Mouse (Mus musculus) gonadal fat pad, adult 2 months (tissue): ENCODE measurements around the gene Oasl2. TPM values are rescaled to one million over a fixed set of nuclear protein-coding genes. Genes with fewer than 3 reads are reported as not detected.

Experiments
- DNase-seq: peaks from one replicate; pipeline ENCODE4 v3.0.0-alpha.2; 2012; ENCODE audit warnings: low read depth
- polyA plus RNA-seq: library from polyadenylated mRNA; depleted of rRNA; stranded (reverse); fragments of >200 nt; gene quantifications from 2 replicates; pipeline ENCODE4 v1.2.3, GENCODE M21; 2012; rRNA removed

The Oasl2 gene
- polyA plus RNA-seq, 1 experiment: 10.1 TPM

DNA sequence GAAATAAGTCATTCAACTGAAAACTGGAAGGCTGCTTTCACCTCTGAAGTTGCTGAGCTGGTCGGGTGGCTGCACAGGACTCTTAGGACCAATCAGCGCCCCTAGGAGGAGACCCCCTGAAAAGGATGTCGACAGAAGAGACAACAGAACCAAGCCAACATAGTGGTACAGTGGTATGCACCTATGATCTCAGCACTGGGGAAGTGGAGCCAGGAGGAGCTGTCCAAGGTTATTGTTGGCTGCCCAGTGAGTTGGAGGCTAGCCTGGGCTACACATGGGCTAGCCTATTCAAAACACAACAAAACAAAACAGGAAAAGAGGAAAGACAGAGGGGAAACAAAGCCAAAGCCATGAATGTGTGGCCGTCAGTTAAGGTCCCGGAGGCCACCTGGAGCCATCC lies 61.3 kb downstream of the Oasl2 start:
- DNase-seq: no peak

Other genes with a start within 250 kb of the Oasl2 start
- 26.0 and 30.3 TPM in 2 replicates for gene Trpv4, start 238.5 kb upstream of the Oasl2 start, polyA plus RNA-seq
- gene Gltp, start 206.0 kb upstream of the Oasl2 start, polyA plus RNA-seq: 118 TPM in 2 replicates
- gene Tchp, start 189.2 kb upstream of the Oasl2 start, polyA plus RNA-seq: 11.4 and 11.7 TPM in 2 replicates
- gene Ankrd13a, start 122.3 kb upstream of the Oasl2 start, polyA plus RNA-seq: 50.3 and 56.1 TPM in 2 replicates
- gene Git2, start 121.4 kb upstream of the Oasl2 start, polyA plus RNA-seq: 34.7 and 38.7 TPM in 2 replicates
- 172 and 286 TPM in 2 replicates for gene 1500011B03Rik, start 73.5 kb upstream of the Oasl2 start, polyA plus RNA-seq
- gene 4930519G04Rik, start 43.3 kb upstream of the Oasl2 start, polyA plus RNA-seq: not detected in 2 replicates
- not detected in 2 replicates for gene Gm9936, start 38.3 kb upstream of the Oasl2 start, polyA plus RNA-seq
- gene Oasl1, start 26.3 kb downstream of the Oasl2 start, polyA plus RNA-seq: 1.9 and 2.0 TPM in 2 replicates
- gene 2210016L21Rik, start 45.2 kb downstream of the Oasl2 start, polyA plus RNA-seq: 21.0 and 27.0 TPM in 2 replicates
- gene Hnf1a, start 74.2 kb downstream of the Oasl2 start, polyA plus RNA-seq: 0.18 and 0.55 TPM in 2 replicates
- 55.5 and 57.5 TPM in 2 replicates for gene Sppl3, start 114.2 kb downstream of the Oasl2 start, polyA plus RNA-seq
- 0.30 TPM in 1 of 2 replicates, not detected in the other for gene Gm10401, start 201.4 kb downstream of the Oasl2 start, polyA plus RNA-seq
- 107 and 151 TPM in 2 replicates for gene Acads, start 222.4 kb downstream of the Oasl2 start, polyA plus RNA-seq
- 78.3 and 91.3 TPM in 2 replicates for gene Unc119b, start 238.0 kb downstream of the Oasl2 start, polyA plus RNA-seq